Mouse (Mus musculus) duodenum, adult 2 months (tissue): ENCODE results near the gene Apol7e. TPM values are rescaled to one million over a fixed set of nuclear protein-coding genes. Genes with fewer than 3 reads are reported as not detected.

Source experiments
- polyA plus RNA-seq: library from polyadenylated mRNA; depleted of rRNA; stranded (reverse); fragments of >200 nt; gene quantifications from 2 replicates; pipeline ENCODE4 v1.2.3, GENCODE M21; 2012; ENCODE audit warnings: low replicate concordance; rRNA removed

The Apol7e gene
- polyA plus RNA-seq = 0.50 and 1.9 TPM in 2 replicates

GRCm38 (mm10) chr15:77698656-77699055 is at the start of gene Apol7e:
Gene Apol7e (plus strand): TSS chr15:77698857.

GRCm38 (mm10) chr15:77728739-77729138 is 30.1 kb downstream of the Apol7e start, which contains the start of gene Apol9b:
Gene Apol9b (plus strand): TSS chr15:77729039.

GRCm38 (mm10) chr15:77756848-77757247 is 58.2 kb downstream of the Apol7e start, which contains the start of gene Apol8:
Gene Apol8 (minus strand): TSS chr15:77757003.

Other genes starting within 250 kb of the Apol7e start
- 7.2 and 24.6 TPM in 2 replicates for gene Apol10a, start 221.8 kb upstream of the Apol7e start, polyA plus RNA-seq
- 0.06 TPM in 1 of 2 replicates, not detected in the other for gene Apol11a, start 190.6 kb upstream of the Apol7e start, polyA plus RNA-seq
- gene Apol7c, start 165.5 kb upstream of the Apol7e start, polyA plus RNA-seq = 8.3 and 13.9 TPM in 2 replicates
- not detected in 2 replicates for gene 1700025B11Rik, start 137.0 kb upstream of the Apol7e start, polyA plus RNA-seq
- 0.06 and 0.13 TPM in 2 replicates for gene Apol10b, start 102.7 kb upstream of the Apol7e start, polyA plus RNA-seq
- not detected in 2 replicates for gene Gm36245, start 99.6 kb upstream of the Apol7e start, polyA plus RNA-seq
- gene Apol11b, start 55.6 kb upstream of the Apol7e start, polyA plus RNA-seq = not detected in 2 replicates
- gene Apol9b, start 30.2 kb downstream of the Apol7e start, polyA plus RNA-seq = 3.4 and 50.9 TPM in 2 replicates
- not detected in 2 replicates for gene Apol8, start 58.1 kb downstream of the Apol7e start, polyA plus RNA-seq
- gene Myh9, start 143.3 kb downstream of the Apol7e start, polyA plus RNA-seq = 34.1 and 42.1 TPM in 2 replicates
- gene Txn2, start 230.1 kb downstream of the Apol7e start, polyA plus RNA-seq = 377 and 420 TPM in 2 replicates